In genomic region chr9:110390843-110391242, GRCm38 (mm10) we compare ENCODE assay signal across 21 mouse cellular contexts. TPM values are rescaled to one million over a fixed set of nuclear protein-coding genes. Genes with fewer than 3 reads are reported as not detected.
"Had no signal": no experiment of that assay in that cellular context is flagged by ENCODE, and none has a peak within 500 bp of the region (broad histone marks: within the 10 kb centered on the region; RNA-seq: fewer than 3 reads in every experiment).

No protein-coding gene starts in this region.

- H3K9me3 ChIP-seq: midbrain, embryonic 10.5 days; midbrain, embryonic 12.5 days; neural tube, embryonic 13.5 days; neural tube, embryonic 15.5 days had no signal

- ATAC-seq: midbrain, embryonic 16.5 days had no signal

- DNase-seq: lung, adult 18-20 months; lung, embryonic 14.5 days; lung, postnatal 10 days; lung, postnatal 4 days; midbrain, embryonic 14.5 days; retina, postnatal 1 day; right cerebral cortex, adult 18-20 months; right cerebral cortex, postnatal 25 days; right cerebral cortex, postnatal 4 days; spleen, adult 18-20 months; thymus, adult 18-20 months; thymus, postnatal 14 days; thymus, postnatal 36 days had no signal

- H3K9ac ChIP-seq: liver, embryonic 14.5 days; lung, embryonic 14.5 days; midbrain, embryonic 12.5 days; neural tube, embryonic 13.5 days; neural tube, embryonic 15.5 days had no signal

- H3K4me1 ChIP-seq: midbrain, embryonic 10.5 days; midbrain, embryonic 12.5 days; neural tube, embryonic 13.5 days; neural tube, embryonic 15.5 days had no signal

- H3K4me3 ChIP-seq: midbrain, embryonic 10.5 days; midbrain, embryonic 12.5 days; myocyte; neural tube, embryonic 13.5 days; neural tube, embryonic 15.5 days had no signal

- H3K4me2 ChIP-seq: lung, embryonic 14.5 days; midbrain, embryonic 12.5 days; neural tube, embryonic 13.5 days; neural tube, embryonic 15.5 days had no signal

- H3K27ac ChIP-seq: liver, embryonic 14.5 days; midbrain, embryonic 10.5 days; midbrain, embryonic 12.5 days; neural tube, embryonic 13.5 days; neural tube, embryonic 15.5 days had no signal

- H3K27me3 ChIP-seq: midbrain, embryonic 12.5 days; neural tube, embryonic 13.5 days; neural tube, embryonic 15.5 days had no signal

RNA-seq across cellular contexts. Expression of gene Ngp, which starts 28.7 kb away (rescaled TPM):
- polyA plus RNA-seq: myocyte; small intestine, adult 2 months had no signal
